Mouse (Mus musculus): ENCODE measurements at regions not wholly inside any gene's neighbourhood (a gene's known extent, or its start where the extent isn't known, plus 50 kb on each side); places are given as distances from the start of the nearest gene placed in this dataset.

GRCm38 (mm10) chr1:161602150-161602549 is 107.7 kb downstream of the Tnfsf18 start:
- Histone ChIP-seq H3K36me3 (replicated peaks) (no peaks in the 10 kb centered on the region), H3K27ac (no peak overlapping the region), H3K27me3 (ENCODE audit: poor library complexity, severe bottlenecking) (no peaks in the 10 kb centered on the region), H3K9me3 (no peaks in the 10 kb centered on the region), H3K4me3 (no peak overlapping the region), H3K4me1 (no peaks in the 10 kb centered on the region)
- WGBS = 87% methylated on average over 3 of the region's 3 CpGs
- DNase-seq (ENCODE audit: extremely low spot score, low spot score) = no peak

DNA sequence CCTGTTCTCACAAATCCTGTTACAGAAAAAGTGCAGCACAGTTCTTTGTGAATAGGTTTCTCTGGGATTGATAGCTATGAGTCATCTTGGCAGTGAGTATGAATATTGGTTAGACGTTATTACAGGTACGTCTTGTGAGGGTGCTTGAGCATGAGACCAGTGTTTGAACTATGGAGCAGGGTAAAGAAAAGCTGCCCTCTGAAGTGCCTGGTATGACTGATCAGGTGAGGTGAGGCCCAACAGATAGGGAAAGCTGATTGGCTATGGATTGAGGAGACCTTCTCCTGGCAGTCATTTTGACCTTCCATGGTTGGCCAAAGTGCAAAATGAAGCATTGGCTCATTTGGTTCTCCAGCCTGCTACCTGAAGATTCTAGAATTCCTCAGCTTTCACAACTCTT is 106.7 kb downstream of the Tnfsf18 start:
- DNase-seq (ENCODE audit: extremely low spot score, low spot score) = no peak
- 94% methylated on average over 2 of the region's 2 CpGs for WGBS
- no peaks in the 10 kb centered on the region for H3K36me3 ChIP-seq (replicated peaks)
- no peaks in the 10 kb centered on the region for H3K27me3 ChIP-seq (ENCODE audit: poor library complexity, severe bottlenecking)
- no peaks in the 10 kb centered on the region for H3K9me3 ChIP-seq
- H3K4me1 ChIP-seq = no peaks in the 10 kb centered on the region
- no peak overlapping the region for H3K4me3 ChIP-seq
- H3K27ac ChIP-seq = no peak overlapping the region

GRCm38 (mm10) chr1:161598167-161598566 is 103.7 kb downstream of the Tnfsf18 start:
- H3K9me3 ChIP-seq = no peaks in the 10 kb centered on the region
- no peaks in the 10 kb centered on the region for H3K36me3 ChIP-seq (replicated peaks)
- no peaks in the 10 kb centered on the region for H3K4me1 ChIP-seq
- no peak for DNase-seq (ENCODE audit: extremely low spot score, low spot score)
- H3K27me3 ChIP-seq (ENCODE audit: poor library complexity, severe bottlenecking) = no peaks in the 10 kb centered on the region
- 91% methylated on average over 3 of the region's 3 CpGs for WGBS
- H3K4me3 ChIP-seq = no peak overlapping the region
- H3K27ac ChIP-seq = no peak overlapping the region

DNA sequence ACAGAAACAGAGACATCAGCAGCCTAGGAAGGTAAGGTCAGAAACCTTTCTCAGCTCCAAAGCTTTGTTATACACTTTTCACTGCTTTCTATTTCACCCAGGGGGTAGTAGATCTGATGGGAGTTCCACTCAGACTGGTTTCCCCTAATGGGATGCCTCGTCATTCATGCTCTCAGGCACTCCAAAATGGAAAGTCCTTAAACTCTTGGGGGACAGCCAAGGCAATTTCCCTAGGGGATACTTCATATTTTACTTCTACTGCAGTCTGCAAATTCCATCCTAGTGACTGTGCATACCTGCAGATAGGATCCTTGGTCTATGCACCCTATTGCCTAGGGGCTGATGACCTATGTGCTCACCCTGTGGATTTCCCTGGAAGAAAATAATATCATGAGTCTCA is 82.1 kb downstream of the Tnfsf18 start:
- DNase-seq (ENCODE audit: extremely low spot score, low spot score) = no peak
- H3K4me1 ChIP-seq = no peaks in the 10 kb centered on the region
- no peaks in the 10 kb centered on the region for H3K27me3 ChIP-seq (ENCODE audit: poor library complexity, severe bottlenecking)
- H3K36me3 ChIP-seq (replicated peaks) = no peaks in the 10 kb centered on the region
- H3K27ac ChIP-seq = no peak overlapping the region
- H3K4me3 ChIP-seq = no peak overlapping the region
- WGBS = 73% methylated on average over 1 of the region's 1 CpGs
- H3K9me3 ChIP-seq = no peaks in the 10 kb centered on the region

GRCm38 (mm10) chr1:161575939-161576338 is 81.5 kb downstream of the Tnfsf18 start:
- H3K36me3 ChIP-seq (replicated peaks) = no peaks in the 10 kb centered on the region
- H3K4me3 ChIP-seq = no peak overlapping the region
- no peak for DNase-seq (ENCODE audit: extremely low spot score, low spot score)
- WGBS = 82% methylated on average over 7 of the region's 7 CpGs
- no peaks in the 10 kb centered on the region for H3K9me3 ChIP-seq
- no peak overlapping the region for H3K27ac ChIP-seq
- H3K27me3 ChIP-seq (ENCODE audit: poor library complexity, severe bottlenecking) = no peaks in the 10 kb centered on the region
- no peaks in the 10 kb centered on the region for H3K4me1 ChIP-seq

GRCm38 (mm10) chr1:161575171-161575570 is 80.7 kb downstream of the Tnfsf18 start:
- no peak for DNase-seq (ENCODE audit: extremely low spot score, low spot score)
- H3K27me3 ChIP-seq (ENCODE audit: poor library complexity, severe bottlenecking) = no peaks in the 10 kb centered on the region
- 91% methylated on average over 5 of the region's 5 CpGs for WGBS
- H3K4me3 ChIP-seq = no peak overlapping the region
- no peaks in the 10 kb centered on the region for H3K36me3 ChIP-seq (replicated peaks)
- no peaks in the 10 kb centered on the region for H3K9me3 ChIP-seq
- no peaks in the 10 kb centered on the region for H3K4me1 ChIP-seq
- H3K27ac ChIP-seq = no peak overlapping the region

DNA sequence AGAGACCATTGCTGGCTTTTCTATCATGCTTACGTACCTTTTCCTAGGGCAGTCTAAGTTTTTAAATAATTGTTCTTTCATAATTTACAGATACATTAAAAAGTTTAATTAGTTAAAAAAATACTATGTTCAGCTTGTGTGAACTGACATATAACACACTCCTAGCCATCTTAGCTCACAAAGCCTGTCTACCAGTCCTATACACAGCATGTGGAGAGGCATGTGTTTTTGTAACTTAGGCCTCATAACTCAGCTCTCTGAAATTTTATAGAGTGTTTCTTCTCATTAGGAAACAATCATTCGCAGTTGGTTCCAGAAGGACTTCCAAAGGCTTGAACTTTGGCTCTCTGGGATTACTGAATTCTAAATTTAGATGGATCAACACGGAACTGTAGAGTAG is 76.3 kb downstream of the Tnfsf18 start:
- no peak overlapping the region for H3K27ac ChIP-seq
- H3K36me3 ChIP-seq (replicated peaks) = no peaks in the 10 kb centered on the region
- DNase-seq (ENCODE audit: extremely low spot score, low spot score) = no peak
- H3K9me3 ChIP-seq = no peaks in the 10 kb centered on the region
- H3K27me3 ChIP-seq (ENCODE audit: poor library complexity, severe bottlenecking) = no peaks in the 10 kb centered on the region
- no peaks in the 10 kb centered on the region for H3K4me1 ChIP-seq
- no peak overlapping the region for H3K4me3 ChIP-seq
- WGBS = 86% methylated on average over 3 of the region's 3 CpGs

DNA sequence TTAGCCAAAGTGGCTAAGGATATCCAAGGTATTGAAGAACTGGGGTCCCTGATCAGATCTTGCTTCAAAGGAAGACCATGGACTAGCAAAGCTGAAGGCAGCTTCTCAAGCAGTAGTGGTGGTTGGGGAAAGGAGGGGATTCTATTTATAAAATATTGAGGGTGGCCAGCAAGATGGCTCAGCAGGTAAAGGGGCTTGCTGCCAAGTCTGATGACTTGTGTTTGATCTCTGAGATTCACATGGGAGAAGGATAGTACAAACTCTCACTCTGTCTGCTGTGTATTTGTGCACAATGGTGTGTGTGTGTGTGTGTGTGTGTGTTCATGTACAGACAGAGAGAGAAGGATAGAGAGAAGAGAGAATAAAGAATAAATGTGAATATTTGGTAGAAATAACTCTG is 73.4 kb downstream of the Tnfsf18 start:
- H3K4me3 ChIP-seq = no peak overlapping the region
- H3K4me1 ChIP-seq = no peaks in the 10 kb centered on the region
- H3K27me3 ChIP-seq (ENCODE audit: poor library complexity, severe bottlenecking) = no peaks in the 10 kb centered on the region
- H3K36me3 ChIP-seq (replicated peaks) = no peaks in the 10 kb centered on the region
- DNase-seq (ENCODE audit: extremely low spot score, low spot score) = no peak
- H3K9me3 ChIP-seq = no peaks in the 10 kb centered on the region
- H3K27ac ChIP-seq = no peak overlapping the region

DNA sequence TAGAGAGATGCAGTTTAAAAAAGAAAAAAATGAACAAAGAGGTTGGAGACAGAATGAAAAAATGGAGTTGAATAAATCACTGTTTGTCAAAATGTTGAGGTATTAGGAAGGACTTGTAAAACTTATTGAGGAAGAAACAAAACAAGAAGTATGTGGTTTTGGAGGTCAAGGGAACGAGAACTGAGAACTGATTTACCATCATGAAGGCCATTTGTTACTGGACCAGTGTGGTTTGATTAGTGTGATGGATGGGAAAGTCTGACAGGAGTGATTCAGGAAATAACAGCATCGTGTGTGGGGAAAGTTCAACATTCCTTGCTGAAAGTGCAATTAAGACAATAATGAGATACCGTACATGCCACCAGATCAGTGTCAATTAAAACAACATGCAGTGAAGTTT is 65.9 kb downstream of the Tnfsf18 start:
- Histone ChIP-seq H3K27ac (no peak overlapping the region), H3K36me3 (replicated peaks) (no peaks in the 10 kb centered on the region), H3K9me3 (no peaks in the 10 kb centered on the region), H3K4me1 (no peaks in the 10 kb centered on the region), H3K27me3 (ENCODE audit: poor library complexity, severe bottlenecking) (no peaks in the 10 kb centered on the region), H3K4me3 (no peak overlapping the region)
- DNase-seq (ENCODE audit: extremely low spot score, low spot score) = no peak
- WGBS = 82% methylated on average over 3 of the region's 3 CpGs

Data from forebrain, embryonic 10.5 days (tissue).